Mouse (Mus musculus) cerebellum, adult 8-10 months (tissue): ENCODE measurements around the gene Tnfsfm13.

ENCODE experiments used
- DNase-seq: peaks from one replicate; pipeline ENCODE4 v3.0.0; 2022

Tnfsfm13 gene

DNA sequence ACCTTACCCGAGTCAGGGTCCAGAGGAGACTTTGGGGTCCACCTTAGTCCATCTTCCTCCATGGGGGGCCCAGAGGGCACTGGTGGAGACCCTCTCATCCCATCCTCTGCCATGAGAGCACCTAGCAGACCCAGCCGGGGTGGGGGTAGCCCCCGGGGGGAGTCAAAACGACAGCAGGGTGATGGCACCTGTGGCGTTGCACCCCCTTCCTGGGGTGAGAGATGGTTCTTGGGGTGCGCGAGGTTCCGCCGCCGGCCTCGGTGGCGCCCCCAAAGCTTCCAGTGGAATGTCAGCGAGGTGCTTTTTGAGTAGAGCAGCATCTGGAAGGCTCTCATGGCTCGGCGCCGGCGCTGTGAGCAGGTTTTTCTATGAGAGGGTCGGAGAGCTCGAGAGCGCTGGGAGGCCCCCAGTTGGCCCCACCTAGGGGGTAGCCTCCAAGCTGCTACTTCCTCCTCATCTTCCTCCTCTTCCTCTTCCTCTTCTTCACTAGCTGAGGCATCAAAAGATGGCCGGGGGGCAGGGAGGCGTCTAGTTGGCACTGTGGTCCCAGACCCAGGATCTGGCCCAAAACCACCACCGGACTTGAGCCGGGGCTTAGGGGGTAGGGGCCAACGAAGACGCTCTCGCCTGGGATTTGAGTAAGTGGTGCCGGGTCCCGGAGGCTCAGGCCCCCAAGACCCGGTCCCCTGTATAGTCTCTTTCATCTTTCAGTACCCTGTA is 15.6 kb downstream of the Tnfsfm13 start:
- DNase-seq = no peak

DNA sequence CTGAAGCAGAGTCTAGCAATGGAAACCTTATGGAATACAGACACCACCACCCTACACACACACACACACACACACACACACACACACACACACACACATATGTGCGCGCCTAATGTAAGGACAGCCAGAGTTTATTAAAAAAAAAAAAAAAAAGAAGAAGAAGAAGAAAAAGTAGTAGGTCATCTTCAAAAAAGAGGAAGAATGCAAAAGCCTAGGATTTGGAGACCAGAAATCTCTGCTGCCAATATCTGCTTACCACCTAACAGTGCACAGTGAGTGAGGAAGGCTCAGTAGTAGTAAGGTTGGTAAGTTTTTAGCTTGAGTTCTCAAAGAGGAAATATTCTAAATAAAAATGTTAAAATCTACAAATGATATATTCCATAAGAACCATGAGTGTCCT is 16.8 kb downstream of the Tnfsfm13 start:
- DNase-seq = no peak

- DNase-seq = peak; percentile 100
Measured at GRCm38 (mm10) chr11:69672211-69672706, 23.6 kb downstream of the Tnfsfm13 start, which contains the start of gene Eif4a1. Gene Eif4a1, minus strand, starts transcription at chr11:69672423.

GRCm38 (mm10) chr11:69671726-69672124 is 24.2 kb downstream of the Tnfsfm13 start:
- DNase-seq = no peak

DNA sequence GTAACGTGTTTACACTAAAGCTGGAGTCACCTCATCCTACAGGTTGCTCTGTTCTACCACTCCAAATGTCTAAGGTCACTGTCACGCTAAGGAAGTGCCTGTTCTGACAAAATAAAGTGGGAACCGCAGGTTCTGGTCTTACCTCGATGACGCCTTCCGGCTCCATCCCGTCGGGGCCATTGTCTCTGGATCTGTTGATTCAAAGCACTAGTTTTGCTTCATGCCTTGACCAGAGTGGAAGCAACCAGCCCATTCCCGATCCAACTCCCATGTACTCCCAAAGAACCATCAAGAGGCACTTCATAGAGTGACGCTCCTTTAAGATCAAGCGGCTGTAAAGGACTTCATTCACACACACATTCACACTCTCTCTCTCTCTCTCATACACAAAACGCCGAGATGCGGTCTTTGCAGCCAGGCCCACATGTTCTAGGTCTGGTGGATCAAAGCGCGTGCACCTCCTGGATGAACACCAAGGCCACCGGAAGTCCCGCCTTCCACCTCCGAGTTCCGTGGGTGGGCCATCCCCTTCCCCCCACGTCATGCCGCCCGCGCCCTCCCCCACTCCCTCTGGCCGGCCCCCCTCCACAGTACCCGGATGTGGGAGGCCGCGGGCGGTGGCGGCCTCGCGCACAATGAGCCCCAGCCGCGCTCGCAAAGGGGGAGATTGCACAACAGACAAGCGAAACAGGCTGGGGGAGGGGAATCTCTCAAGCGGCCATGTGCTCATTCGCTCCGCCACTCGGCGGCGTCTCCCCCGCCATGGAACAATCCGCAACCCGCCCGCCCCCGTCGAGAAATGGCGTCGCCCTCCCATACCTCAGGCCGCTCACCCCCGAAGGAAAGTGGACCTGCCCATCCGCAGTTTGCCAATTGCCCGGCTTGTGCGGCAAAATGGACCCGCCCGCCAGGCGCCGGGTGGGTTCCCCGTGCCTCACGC is 24.8 kb downstream of the Tnfsfm13 start:
- DNase-seq = peak; percentile 94

- no peak for DNase-seq
Measured at GRCm38 (mm10) chr11:69666665-69667005, 29.3 kb downstream of the Tnfsfm13 start.

DNA sequence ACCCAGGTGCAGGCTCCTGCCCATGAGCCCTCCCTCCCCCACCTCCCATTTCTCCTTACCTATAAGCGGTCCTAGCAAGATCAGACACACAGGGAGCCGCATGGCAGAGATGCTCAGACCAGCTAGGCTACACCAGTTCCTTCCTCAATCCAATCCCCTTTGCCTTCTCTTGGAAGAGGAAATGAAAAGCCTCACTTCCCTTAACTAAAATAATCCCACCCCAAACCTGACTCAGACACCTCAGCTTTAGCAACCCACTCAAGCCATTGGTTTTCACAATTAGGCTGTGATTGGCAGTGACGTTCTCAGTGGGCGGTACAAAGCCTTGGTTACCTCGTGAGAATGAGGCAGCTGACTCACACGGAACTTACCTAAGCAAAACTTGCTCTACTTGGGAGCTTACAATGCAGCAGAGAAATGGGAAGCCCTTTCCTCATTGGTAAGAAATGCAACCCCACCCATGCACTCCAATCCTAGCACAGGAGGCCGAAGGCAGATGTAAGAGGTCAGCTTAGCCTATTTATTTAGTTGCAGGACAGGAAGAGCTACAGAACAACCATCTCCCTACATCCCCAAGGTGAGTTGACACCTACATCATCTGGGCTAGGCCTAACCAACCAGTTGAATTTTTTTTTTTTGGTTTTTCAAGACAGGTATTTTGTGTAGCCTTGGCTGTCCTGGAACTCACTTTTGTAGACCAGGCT is 29.8 kb downstream of the Tnfsfm13 start, which contains the start of gene Cd68:
TSS of gene Cd68 (minus strand) at position 193 of the 704 bp plus-strand sequence.
- DNase-seq = no peak

DNA sequence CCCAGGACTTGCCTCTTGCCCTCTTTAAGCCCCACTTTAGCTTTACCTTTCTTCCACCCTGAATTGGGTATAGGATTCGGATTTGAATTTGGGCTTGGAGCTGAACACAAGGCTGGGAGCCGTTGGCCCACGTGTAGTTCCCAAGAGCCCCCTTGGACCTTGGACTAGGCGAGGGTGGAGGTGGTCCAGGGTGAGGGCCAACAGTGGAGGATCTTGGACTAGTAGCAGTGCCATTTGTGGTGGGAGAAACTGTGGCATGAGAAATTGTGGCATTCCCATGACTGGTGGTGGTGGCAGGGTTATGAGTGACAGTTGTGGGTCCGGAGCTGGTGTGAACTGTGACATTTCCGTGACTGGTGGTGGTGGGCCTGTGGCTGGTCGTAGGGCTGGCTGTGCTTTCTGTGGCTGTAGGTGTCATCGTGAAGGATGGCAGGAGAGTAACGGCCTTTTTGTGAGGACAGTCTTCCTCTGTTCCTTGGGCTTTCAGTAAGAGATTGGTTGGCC is 30.4 kb downstream of the Tnfsfm13 start:
- no peak for DNase-seq

DNA sequence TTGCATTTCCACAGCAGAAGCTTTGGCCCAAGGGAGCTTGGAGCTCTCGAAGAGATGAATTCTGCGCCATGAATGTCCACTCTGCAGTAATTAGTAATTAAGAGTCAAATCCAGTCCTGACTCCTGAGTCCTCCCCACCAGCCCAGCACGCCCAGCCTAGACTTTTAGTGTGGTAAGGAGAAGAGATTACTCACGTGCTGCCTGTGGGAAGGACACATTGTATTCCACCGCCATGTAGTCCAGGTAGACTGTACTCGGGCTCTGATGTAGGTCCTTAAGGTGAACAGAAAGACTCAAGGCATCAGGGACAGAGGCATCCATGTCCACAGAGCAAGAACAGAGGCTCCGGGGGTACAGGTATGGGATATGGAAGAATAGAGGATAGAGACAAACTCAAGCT is 31.1 kb downstream of the Tnfsfm13 start:
- DNase-seq = no peak

GRCm38 (mm10) chr11:69663795-69664194 is 32.1 kb downstream of the Tnfsfm13 start:
- no peak for DNase-seq

- DNase-seq = peak; percentile 50
Measured at GRCm38 (mm10) chr11:69662967-69663671, 32.8 kb downstream of the Tnfsfm13 start.

DNA sequence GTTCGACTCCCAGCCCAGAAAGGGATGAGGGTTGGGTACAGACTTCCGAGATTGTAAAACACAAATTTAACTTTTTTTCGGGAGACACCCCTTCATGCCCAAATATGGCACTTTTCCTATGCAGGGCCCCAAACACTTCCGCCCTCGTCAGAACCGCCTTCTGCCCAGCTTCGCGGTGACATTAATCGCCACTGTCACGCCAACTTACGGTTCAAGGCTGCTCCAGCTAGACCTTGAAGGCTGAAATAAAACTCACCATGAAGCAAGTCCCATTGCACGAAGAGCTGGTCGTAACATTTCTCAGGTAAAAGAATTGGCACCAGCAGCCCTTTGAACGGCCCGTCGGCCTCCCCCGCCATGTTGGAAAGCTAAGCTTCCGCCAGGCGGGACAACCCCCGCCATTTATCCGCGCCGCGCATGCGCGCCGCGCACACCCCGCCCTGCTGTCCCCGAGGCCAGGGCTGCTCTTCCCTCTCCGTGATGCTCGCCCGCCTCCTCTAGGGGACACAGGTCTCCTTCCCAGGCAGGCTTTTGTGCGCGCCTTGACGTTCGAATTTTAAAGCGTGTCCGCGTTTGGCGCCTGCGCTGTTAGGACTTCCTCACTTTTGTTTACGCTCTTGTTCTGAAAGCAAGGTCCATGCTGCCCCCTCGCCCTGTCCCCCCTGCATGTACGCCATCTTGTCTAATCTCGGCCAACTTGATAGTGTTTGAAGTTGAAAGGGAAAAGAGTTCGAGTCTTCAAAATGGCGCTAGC is 33.5 kb downstream of the Tnfsfm13 start, which contains the start of gene Mpdu1:
TSS of gene Mpdu1 (minus strand) at position 430 of the 754 bp plus-strand sequence.
- peak; percentile 91 for DNase-seq

- DNase-seq = no peak
Measured at GRCm38 (mm10) chr11:69661221-69661881, 34.5 kb downstream of the Tnfsfm13 start.

DNA sequence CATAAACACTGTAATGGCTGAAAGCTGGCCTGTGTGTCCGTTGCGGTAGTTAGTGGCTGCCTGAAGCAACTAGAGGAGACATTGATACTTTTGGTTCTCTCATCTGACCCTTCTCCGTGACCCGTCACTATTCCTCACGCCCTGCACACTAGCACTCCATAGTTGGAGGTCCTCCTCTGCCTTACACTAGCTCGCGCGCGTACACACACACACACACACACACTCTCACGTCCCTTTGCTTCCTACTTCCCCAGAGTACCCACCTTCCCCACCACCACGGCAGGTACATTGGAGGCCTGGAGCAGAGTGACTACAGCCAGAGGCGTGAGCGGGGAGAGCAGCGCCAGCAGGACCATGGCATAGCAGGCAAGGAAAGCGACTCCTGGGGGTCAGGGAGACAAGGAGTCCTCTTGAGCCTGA is 38.4 kb downstream of the Tnfsfm13 start:
- no peak for DNase-seq

DNA sequence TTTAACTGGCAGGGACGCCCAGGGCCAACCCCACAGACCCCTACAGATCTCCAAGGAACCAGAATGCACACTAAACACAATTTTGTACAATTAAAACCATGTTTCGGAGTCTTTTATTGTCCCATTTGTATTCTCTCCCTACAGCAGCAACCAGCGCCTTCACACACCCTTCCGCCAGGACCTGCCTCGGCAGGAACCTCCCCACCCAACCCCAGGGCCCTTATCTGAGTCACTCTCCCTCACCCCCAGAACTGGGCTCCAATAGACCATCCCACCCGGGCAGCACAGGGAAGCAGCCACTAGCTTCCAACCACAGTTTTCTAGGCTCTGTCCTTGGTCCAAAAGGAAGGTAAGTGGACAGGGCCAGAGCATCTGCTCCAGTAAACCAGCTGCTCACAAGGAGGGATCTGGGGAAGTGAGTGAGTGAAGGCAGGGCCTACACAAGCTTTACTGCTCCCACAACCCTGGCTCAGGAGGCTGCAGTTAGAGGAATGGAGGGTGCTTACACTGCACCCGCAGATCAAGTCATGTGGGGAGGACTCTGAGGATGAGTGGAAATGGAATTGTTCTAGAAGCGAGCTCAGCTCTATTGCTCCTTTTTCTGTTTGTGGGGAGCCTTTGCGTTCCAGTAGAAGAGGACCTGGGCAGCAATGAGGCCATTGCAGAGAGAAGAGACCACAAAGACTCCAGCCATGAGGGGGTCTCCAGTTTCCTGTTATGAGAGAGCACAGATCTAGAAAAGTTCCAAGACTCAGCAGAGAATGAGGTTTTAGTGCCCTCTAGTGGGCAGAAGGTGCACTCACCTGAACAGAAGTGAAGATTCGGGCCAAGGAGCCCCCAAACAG is 39.1 kb downstream of the Tnfsfm13 start:
- peak; percentile 54 for DNase-seq

DNA sequence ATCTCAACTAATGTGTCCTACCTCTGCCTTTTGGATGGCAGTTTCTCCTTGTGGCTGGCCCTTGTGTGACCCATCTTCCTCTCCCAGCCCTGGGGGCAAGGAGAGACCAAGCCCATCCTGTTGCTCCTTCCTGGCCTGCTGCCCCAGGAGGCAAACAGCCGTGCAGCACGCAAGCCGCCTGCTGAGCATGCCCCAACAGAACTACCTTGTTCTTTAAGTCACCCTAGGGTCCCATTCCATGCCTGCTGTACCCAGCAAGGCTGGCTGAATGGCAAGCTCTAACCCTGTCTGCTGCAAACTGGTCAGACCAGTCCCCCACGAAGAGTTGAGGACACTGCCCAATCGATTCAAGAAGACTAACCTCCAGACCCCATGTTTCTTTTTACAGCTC is 39.8 kb downstream of the Tnfsfm13 start:
- DNase-seq = no peak

DNA sequence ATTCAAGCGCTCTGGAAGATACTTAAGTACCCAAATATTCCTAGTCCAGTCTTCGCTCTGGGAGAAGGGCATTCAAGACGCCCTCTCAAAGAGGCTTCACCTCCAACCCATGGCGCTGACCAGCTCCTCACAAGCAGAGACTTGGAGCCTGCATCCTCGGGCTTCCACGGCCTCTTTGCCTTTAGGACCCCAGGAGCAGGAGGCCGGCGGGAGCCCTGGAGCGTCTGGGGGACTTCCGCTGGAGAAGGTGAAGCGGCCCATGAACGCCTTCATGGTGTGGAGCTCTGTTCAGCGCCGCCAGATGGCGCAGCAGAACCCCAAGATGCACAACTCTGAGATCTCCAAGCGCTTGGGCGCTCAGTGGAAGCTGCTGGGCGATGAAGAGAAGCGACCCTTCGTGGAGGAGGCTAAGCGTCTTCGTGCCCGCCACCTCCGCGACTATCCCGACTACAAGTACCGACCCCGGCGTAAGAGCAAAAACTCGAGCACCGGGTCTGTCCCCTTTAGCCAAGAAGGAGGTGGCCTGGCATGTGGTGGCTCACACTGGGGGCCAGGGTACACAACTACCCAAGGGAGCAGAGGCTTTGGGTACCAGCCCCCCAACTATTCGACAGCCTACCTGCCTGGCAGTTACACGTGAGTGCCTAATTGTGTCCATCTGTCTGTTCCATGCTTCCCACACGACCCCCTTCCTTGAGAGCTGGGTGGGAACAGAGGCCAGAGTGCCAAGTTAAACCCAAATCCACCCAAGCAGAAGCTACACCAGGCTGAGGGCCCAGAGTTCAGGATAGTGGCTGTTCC is 40.4 kb downstream of the Tnfsfm13 start, which contains the start of gene Sox15:
TSS of gene Sox15 (plus strand) at position 51 of the 801 bp plus-strand sequence.
- DNase-seq = peak; percentile 72

- DNase-seq = no peak
Measured at GRCm38 (mm10) chr11:69654760-69655159, 41.1 kb downstream of the Tnfsfm13 start.

- no peak for DNase-seq
Measured at GRCm38 (mm10) chr11:69653399-69653798, 42.5 kb downstream of the Tnfsfm13 start.
